Mouse (Mus musculus): ENCODE data around the gene Smok3a. TPM values are rescaled to one million over a fixed set of nuclear protein-coding genes. Genes with fewer than 3 reads are reported as not detected.

Smok3a gene
- total and polyA plus RNA-seq, 3 experiments: not detected

DNA sequence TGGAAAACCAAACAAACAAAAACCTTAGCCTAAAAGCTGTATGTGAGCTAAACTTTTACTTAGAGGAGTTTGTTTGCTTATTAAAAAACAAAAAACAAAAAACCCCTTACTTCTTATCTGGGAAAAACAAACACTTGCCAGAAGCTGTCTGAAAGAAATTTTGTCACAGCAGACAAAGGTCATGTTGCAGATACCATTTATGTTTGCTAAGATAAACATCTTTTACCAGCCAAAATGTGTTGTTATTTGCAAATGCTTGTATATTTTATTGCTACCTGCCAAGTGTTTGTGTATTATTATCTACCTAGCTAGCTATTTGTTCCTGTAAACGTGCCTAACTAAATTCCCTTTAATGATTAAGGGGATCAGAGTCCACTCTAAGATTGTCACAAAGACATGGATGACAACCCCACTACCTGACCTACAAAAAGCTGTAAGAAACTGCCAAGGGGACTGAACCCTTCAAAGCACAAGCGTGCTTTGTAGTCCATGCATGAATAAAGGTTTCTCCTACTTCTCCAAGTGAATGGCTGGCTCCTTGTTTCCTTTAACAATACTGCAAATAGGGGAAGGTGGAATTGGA, 62.3 kb downstream of the Smok3a start:
- Histone ChIP-seq H3K4me3 (ENCODE audit: control insufficient read depth in 1 of 2, insufficient read depth in 1 of 2, low read depth in 2 of 2, low read length in 2 of 2) (no peak overlapping the region), H3K36me3 (ENCODE audit: control insufficient read depth in 1 of 2, insufficient read depth in 2 of 2, low read length in 2 of 2) (peaks cover 3 to 20% of the 10 kb centered on the region in 2 experiments), H3K9me3 (replicated peaks; ENCODE audit: insufficient read depth, low read length) (no peaks in the 10 kb centered on the region), H3K79me2 (ENCODE audit: control insufficient read depth, insufficient read depth, low read length, poor library complexity) (peaks cover 31% of the 10 kb centered on the region), H3K4me1 (ENCODE audit: control insufficient read depth in 1 of 2, insufficient read depth in 2 of 2, low read length in 2 of 2) (peaks cover 2 to 4% of the 10 kb centered on the region in 2 experiments; a peak in 3 of 4 replicates), H3K27ac (ENCODE audit: control insufficient read depth, low read depth, low read length) (no peak overlapping the region), H3K9ac (ENCODE audit: control insufficient read depth, low read depth, low read length, poor library complexity, severe bottlenecking) (no peak overlapping the region), H3K27me3 (ENCODE audit: control insufficient read depth in 1 of 2, insufficient read depth in 2 of 2, low read length in 2 of 2) (peaks cover 0 to 2% of the 10 kb centered on the region in 2 experiments; a peak in 1 of 4 replicates)
- no peak for DNase-seq (ENCODE audit: low read depth, low spot score)
- TF ChIP-seq SIN3A (IDR thresholded peaks at IDR 0.05; ENCODE audit: low read length): no peak
- no peak for TF ChIP-seq E2F4 (IDR thresholded peaks at IDR 0.05; ENCODE audit: borderline replicate concordance, low read depth, low read length)
- TF ChIP-seq NRF1 (IDR thresholded peaks at IDR 0.05; ENCODE audit: insufficient read depth, low read depth, low read length, poor library complexity, severe bottlenecking): no peak
- TF ChIP-seq GATA1 (IDR thresholded peaks at IDR 0.05; ENCODE audit: low read depth, low read length): no peak
- TF ChIP-seq MXI1 (IDR thresholded peaks at IDR 0.05; ENCODE audit: low read depth, low read length): no peak

DNA sequence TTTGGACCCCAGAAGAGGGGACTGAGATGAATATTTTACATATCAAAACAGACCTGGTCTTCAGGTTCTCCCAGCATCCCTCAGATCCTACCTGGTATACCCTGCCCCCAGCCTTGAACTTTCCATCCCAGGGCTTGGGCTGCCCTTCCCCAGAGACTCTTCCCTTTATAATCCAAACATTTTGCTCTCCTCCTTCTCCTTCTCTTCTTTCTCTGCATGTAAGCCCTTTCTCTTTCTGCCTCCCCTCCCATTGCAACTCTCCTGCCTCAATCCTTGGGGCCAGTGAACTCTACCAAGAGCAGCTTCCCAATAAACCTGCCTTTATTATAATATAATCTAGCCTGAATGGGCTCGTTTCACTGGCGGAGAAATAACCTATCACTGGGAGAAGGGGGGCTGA, 62.9 kb downstream of the Smok3a start:
- Histone ChIP-seq H3K36me3 (ENCODE audit: control insufficient read depth in 1 of 2, insufficient read depth in 2 of 2, low read length in 2 of 2) (peaks cover 3 to 20% of the 10 kb centered on the region in 2 experiments), H3K9me3 (replicated peaks; ENCODE audit: insufficient read depth, low read length) (no peaks in the 10 kb centered on the region), H3K4me1 (ENCODE audit: control insufficient read depth in 1 of 2, insufficient read depth in 2 of 2, low read length in 2 of 2) (peaks cover 2 to 4% of the 10 kb centered on the region in 2 experiments; a peak in 3 of 4 replicates), H3K27ac (ENCODE audit: control insufficient read depth, low read depth, low read length) (no peak overlapping the region), H3K9ac (ENCODE audit: control insufficient read depth, low read depth, low read length, poor library complexity, severe bottlenecking) (no peak overlapping the region), H3K4me3 (ENCODE audit: control insufficient read depth in 1 of 2, insufficient read depth in 1 of 2, low read depth in 2 of 2, low read length in 2 of 2) (no peak overlapping the region; a peak in 1 of 4 replicates), H3K79me2 (ENCODE audit: control insufficient read depth, insufficient read depth, low read length, poor library complexity) (peaks cover 36% of the 10 kb centered on the region), H3K27me3 (ENCODE audit: control insufficient read depth in 1 of 2, insufficient read depth in 2 of 2, low read length in 2 of 2) (peaks cover 0 to 2% of the 10 kb centered on the region in 2 experiments; a peak in 1 of 4 replicates)
- no peak for TF ChIP-seq MYC (IDR thresholded peaks at IDR 0.05; ENCODE audit: low read depth, low read length)
- no peak for TF ChIP-seq RCOR1 (IDR thresholded peaks at IDR 0.05; ENCODE audit: low read depth, low read length)
- no peak for TF ChIP-seq TAL1 (IDR thresholded peaks at IDR 0.05; ENCODE audit: low read length)
- TF ChIP-seq POLR2A (IDR thresholded peaks at IDR 0.05; ENCODE audit: control insufficient read depth in 1 of 2, insufficient read depth in 1 of 2, low read depth in 1 of 2, low read length in 2 of 2, poor library complexity in 1 of 2): no peak
- no peak for TF ChIP-seq JUND (IDR thresholded peaks at IDR 0.05; ENCODE audit: low read depth, low read length)
- no peak for DNase-seq (ENCODE audit: low read depth, low spot score)

Other genes with a start within 250 kb of the Smok3a start
- 35.0 and 35.8 TPM in 2 replicates for gene Ppp1r35, start 242.4 kb upstream of the Smok3a start, total RNA-seq (2012; rRNA removed)
- 10 to 100 TPM in 1 of 2 experiments, not detected in 1; 46.2 TPM for gene Ppp1r35, start 242.4 kb upstream of the Smok3a start, polyA plus RNA-seq (2012; ENCODE audit: insufficient read depth in 1 of 2, insufficient read length in 2 of 2, low read depth in 1 of 2, low replicate concordance in 2 of 2, missing spikeins in 1 of 2)
- gene Mepce, start 233.6 kb upstream of the Smok3a start, total RNA-seq (2012; rRNA removed): 49.1 and 58.7 TPM in 2 replicates
- gene Mepce, start 233.6 kb upstream of the Smok3a start, polyA plus RNA-seq (2012; ENCODE audit: insufficient read depth in 1 of 2, insufficient read length in 2 of 2, low read depth in 1 of 2, low replicate concordance in 2 of 2, missing spikeins in 1 of 2): 10 to 100 TPM in 1 of 2 experiments, not detected in 1; 74.2 TPM
- 5.6 and 11.1 TPM in 2 replicates for gene Zcwpw1, start 233.5 kb upstream of the Smok3a start, total RNA-seq (2012; rRNA removed)
- gene Zcwpw1, start 233.5 kb upstream of the Smok3a start, polyA plus RNA-seq (2012; ENCODE audit: insufficient read depth in 1 of 2, insufficient read length in 2 of 2, low read depth in 1 of 2, low replicate concordance in 2 of 2, missing spikeins in 1 of 2): 10 to 100 TPM in 1 of 2 experiments, not detected in 1; 16.0 TPM
- gene Pilra, start 185.0 kb upstream of the Smok3a start, total RNA-seq (2012; rRNA removed): 0.36 and 1.5 TPM in 2 replicates
- under 1 TPM in 1 of 2 experiments, not detected in 1; 0.89 TPM for gene Pilra, start 185.0 kb upstream of the Smok3a start, polyA plus RNA-seq (2012; ENCODE audit: insufficient read depth in 1 of 2, insufficient read length in 2 of 2, low read depth in 1 of 2, low replicate concordance in 2 of 2, missing spikeins in 1 of 2)
- 4.4 and 12.1 TPM in 2 replicates for gene Pilrb1, start 163.2 kb upstream of the Smok3a start, total RNA-seq (2012; rRNA removed)
- gene Pilrb1, start 163.2 kb upstream of the Smok3a start, polyA plus RNA-seq (2012; ENCODE audit: insufficient read depth in 1 of 2, insufficient read length in 2 of 2, low read depth in 1 of 2, low replicate concordance in 2 of 2, missing spikeins in 1 of 2): 1 to 10 TPM in 1 of 2 experiments, not detected in 1; 4.5 TPM
- 32.1 and 71.7 TPM in 2 replicates for gene Pilrb2, start 149.4 kb upstream of the Smok3a start, total RNA-seq (2012; rRNA removed)
- 10 to 100 TPM in 1 of 2 experiments, not detected in 1; 25.9 TPM for gene Pilrb2, start 149.4 kb upstream of the Smok3a start, polyA plus RNA-seq (2012; ENCODE audit: insufficient read depth in 1 of 2, insufficient read length in 2 of 2, low read depth in 1 of 2, low replicate concordance in 2 of 2, missing spikeins in 1 of 2)
- gene Cyp3a13, start 99.6 kb upstream of the Smok3a start, total RNA-seq (2012; rRNA removed): not detected in 2 replicates
- gene Cyp3a13, start 99.6 kb upstream of the Smok3a start, polyA plus RNA-seq (2012; ENCODE audit: insufficient read depth in 1 of 2, insufficient read length in 2 of 2, low read depth in 1 of 2, low replicate concordance in 2 of 2, missing spikeins in 1 of 2): not detected
- not detected in 2 replicates for gene Gjc3, start 58.2 kb upstream of the Smok3a start, total RNA-seq (2012; rRNA removed)
- gene Gjc3, start 58.2 kb upstream of the Smok3a start, polyA plus RNA-seq (2012; ENCODE audit: insufficient read depth in 1 of 2, insufficient read length in 2 of 2, low read depth in 1 of 2, low replicate concordance in 2 of 2, missing spikeins in 1 of 2): not detected
- not detected in 2 replicates for gene Azgp1, start 39.7 kb upstream of the Smok3a start, total RNA-seq (2012; rRNA removed)
- not detected for gene Azgp1, start 39.7 kb upstream of the Smok3a start, polyA plus RNA-seq (2012; ENCODE audit: insufficient read depth in 1 of 2, insufficient read length in 2 of 2, low read depth in 1 of 2, low replicate concordance in 2 of 2, missing spikeins in 1 of 2)
- gene Smok3b, start 168 bp downstream of the Smok3a start, total RNA-seq (2012; rRNA removed): not detected in 2 replicates
- gene Smok3b, start 168 bp downstream of the Smok3a start, polyA plus RNA-seq (2012; ENCODE audit: insufficient read depth in 1 of 2, insufficient read length in 2 of 2, low read depth in 1 of 2, low replicate concordance in 2 of 2, missing spikeins in 1 of 2): not detected
- not detected in 2 replicates for gene Smok3c, start 31.9 kb downstream of the Smok3a start, total RNA-seq (2012; rRNA removed)
- gene Smok3c, start 31.9 kb downstream of the Smok3a start, polyA plus RNA-seq (2012; ENCODE audit: insufficient read depth in 1 of 2, insufficient read length in 2 of 2, low read depth in 1 of 2, low replicate concordance in 2 of 2, missing spikeins in 1 of 2): not detected
- gene Zkscan1, start 63.8 kb downstream of the Smok3a start, total RNA-seq (2012; rRNA removed): 11.5 and 13.4 TPM in 2 replicates
- gene Zkscan1, start 63.8 kb downstream of the Smok3a start, polyA plus RNA-seq (2012; ENCODE audit: insufficient read depth in 1 of 2, insufficient read length in 2 of 2, low read depth in 1 of 2, low replicate concordance in 2 of 2, missing spikeins in 1 of 2): 10 to 100 TPM; 10.6 to 51.7 TPM
- gene Zscan21, start 95.6 kb downstream of the Smok3a start, total RNA-seq (2012; rRNA removed): 7.6 and 9.0 TPM in 2 replicates
- 10 to 100 TPM in 1 of 2 experiments, not detected in 1; 10.5 TPM for gene Zscan21, start 95.6 kb downstream of the Smok3a start, polyA plus RNA-seq (2012; ENCODE audit: insufficient read depth in 1 of 2, insufficient read length in 2 of 2, low read depth in 1 of 2, low replicate concordance in 2 of 2, missing spikeins in 1 of 2)
- 5.4 and 6.9 TPM in 2 replicates for gene Zfp113, start 134.5 kb downstream of the Smok3a start, total RNA-seq (2012; rRNA removed)
- 1 to 10 TPM in 1 of 2 experiments, not detected in 1; 6.8 TPM for gene Zfp113, start 134.5 kb downstream of the Smok3a start, polyA plus RNA-seq (2012; ENCODE audit: insufficient read depth in 1 of 2, insufficient read length in 2 of 2, low read depth in 1 of 2, low replicate concordance in 2 of 2, missing spikeins in 1 of 2)
- gene Cops6, start 139.8 kb downstream of the Smok3a start, total RNA-seq (2012; rRNA removed): 52.6 and 63.7 TPM in 2 replicates
- gene Cops6, start 139.8 kb downstream of the Smok3a start, polyA plus RNA-seq (2012; ENCODE audit: insufficient read depth in 1 of 2, insufficient read length in 2 of 2, low read depth in 1 of 2, low replicate concordance in 2 of 2, missing spikeins in 1 of 2): 100 to 1,000 TPM in 1 of 2 experiments, not detected in 1; 152 TPM
- 19.1 and 22.2 TPM in 2 replicates for gene Ap4m1, start 150.7 kb downstream of the Smok3a start, total RNA-seq (2012; rRNA removed)
- gene Ap4m1, start 150.7 kb downstream of the Smok3a start, polyA plus RNA-seq (2012; ENCODE audit: insufficient read depth in 1 of 2, insufficient read length in 2 of 2, low read depth in 1 of 2, low replicate concordance in 2 of 2, missing spikeins in 1 of 2): 10 to 100 TPM in 1 of 2 experiments, not detected in 1; 38.5 TPM
- gene Mcm7, start 151.2 kb downstream of the Smok3a start, total RNA-seq (2012; rRNA removed): 202 TPM in 2 replicates
- 100 to 1,000 TPM; 255 to 565 TPM for gene Mcm7, start 151.2 kb downstream of the Smok3a start, polyA plus RNA-seq (2012; ENCODE audit: insufficient read depth in 1 of 2, insufficient read length in 2 of 2, low read depth in 1 of 2, low replicate concordance in 2 of 2, missing spikeins in 1 of 2)
- gene Taf6, start 166.2 kb downstream of the Smok3a start, total RNA-seq (2012; rRNA removed): 52.6 and 59.6 TPM in 2 replicates
- gene Taf6, start 166.2 kb downstream of the Smok3a start, polyA plus RNA-seq (2012; ENCODE audit: insufficient read depth in 1 of 2, insufficient read length in 2 of 2, low read depth in 1 of 2, low replicate concordance in 2 of 2, missing spikeins in 1 of 2): 10 to 100 TPM in 1 of 2 experiments, not detected in 1; 94.7 TPM
- 7.8 TPM in 2 replicates for gene Cnpy4, start 166.2 kb downstream of the Smok3a start, total RNA-seq (2012; rRNA removed)
- 10 to 100 TPM in 1 of 2 experiments, not detected in 1; 12.1 TPM for gene Cnpy4, start 166.2 kb downstream of the Smok3a start, polyA plus RNA-seq (2012; ENCODE audit: insufficient read depth in 1 of 2, insufficient read length in 2 of 2, low read depth in 1 of 2, low replicate concordance in 2 of 2, missing spikeins in 1 of 2)
- 5.0 and 5.2 TPM in 2 replicates for gene Mblac1, start 173.1 kb downstream of the Smok3a start, total RNA-seq (2012; rRNA removed)
- gene Mblac1, start 173.1 kb downstream of the Smok3a start, polyA plus RNA-seq (2012; ENCODE audit: insufficient read depth in 1 of 2, insufficient read length in 2 of 2, low read depth in 1 of 2, low replicate concordance in 2 of 2, missing spikeins in 1 of 2): 1 to 10 TPM in 1 of 2 experiments, not detected in 1; 5.7 TPM
- gene Nxpe5, start 204.6 kb downstream of the Smok3a start, total RNA-seq (2012; rRNA removed): not detected in 2 replicates
- not detected for gene Nxpe5, start 204.6 kb downstream of the Smok3a start, polyA plus RNA-seq (2012; ENCODE audit: insufficient read depth in 1 of 2, insufficient read length in 2 of 2, low read depth in 1 of 2, low replicate concordance in 2 of 2, missing spikeins in 1 of 2)
- gene Lamtor4, start 234.2 kb downstream of the Smok3a start, total RNA-seq (2012; rRNA removed): 45.7 and 51.5 TPM in 2 replicates
- 10 to 100 TPM in 1 of 2 experiments, not detected in 1; 59.0 TPM for gene Lamtor4, start 234.2 kb downstream of the Smok3a start, polyA plus RNA-seq (2012; ENCODE audit: insufficient read depth in 1 of 2, insufficient read length in 2 of 2, low read depth in 1 of 2, low replicate concordance in 2 of 2, missing spikeins in 1 of 2)
- 27.8 and 35.6 TPM in 2 replicates for gene BC037034, start 242.8 kb downstream of the Smok3a start, total RNA-seq (2012; rRNA removed)
- gene BC037034, start 242.8 kb downstream of the Smok3a start, polyA plus RNA-seq (2012; ENCODE audit: insufficient read depth in 1 of 2, insufficient read length in 2 of 2, low read depth in 1 of 2, low replicate concordance in 2 of 2, missing spikeins in 1 of 2): 10 to 100 TPM in 1 of 2 experiments, not detected in 1; 59.1 TPM

All from MEL (cell line).